Mouse (Mus musculus) heart, embryonic 10.5 days (tissue): ENCODE results near the gene Emx1. TPM values are rescaled to one million over a fixed set of nuclear protein-coding genes. Genes with fewer than 3 reads are reported as not detected.

ENCODE experiments used
- DNase-seq: peaks from one replicate; pipeline ENCODE4 v3.0.0-alpha.2; 2017; ENCODE audit warnings: low spot score
- H3K27ac ChIP-seq: fragments of 300-500 bp; sonication (generic); 2 replicates; pipeline ENCODE4 v1.5.1; 2016; ENCODE audit warnings: mild to moderate bottlenecking
- H3K27me3 ChIP-seq: fragments of 300-500 bp; sonication (generic); 2 replicates; pipeline ENCODE4 v1.6.1; 2016; ENCODE audit warnings: mild to moderate bottlenecking; ENCODE audit not compliant: poor library complexity, insufficient read depth, severe bottlenecking
- H3K36me3 ChIP-seq: fragments of 300-500 bp; sonication (generic); 2 replicates; pipeline ENCODE4 v1.6.1; 2016; ENCODE audit warnings: mild to moderate bottlenecking, moderate library complexity
- H3K4me1 ChIP-seq: fragments of 300-500 bp; sonication (generic); 2 replicates; pipeline ENCODE4 v1.6.1; 2016; ENCODE audit warnings: mild to moderate bottlenecking
- H3K4me3 ChIP-seq: fragments of 300-500 bp; sonication (generic); 2 replicates; pipeline ENCODE4 v1.5.1; 2016; ENCODE audit warnings: mild to moderate bottlenecking, moderate library complexity
- H3K9me3 ChIP-seq: fragments of 300-500 bp; sonication (generic); 2 replicates; pipeline ENCODE4 v1.6.1; 2016; ENCODE audit warnings: mild to moderate bottlenecking, moderate library complexity
- WGBS: fragments of 180-500 bp; shearing (Covaris S2); methylation state at CpG from one replicate; pipeline ENCODE4 v1.1.7; 2016; 5-methylcytosine and 5-hydroxymethylcytosine counted together
- polyA plus RNA-seq: library from polyadenylated mRNA; unstranded; fragments of >200 nt; fragmentation: Nextera tagmentation; extraction: Ambion mirVana; gene quantifications from 2 replicates; pipeline ENCODE4 v1.2.1, GENCODE M21; 2016

The Emx1 gene
- polyA plus RNA-seq, 1 experiment from 2014 or later, result 0.85 TPM

DNA sequence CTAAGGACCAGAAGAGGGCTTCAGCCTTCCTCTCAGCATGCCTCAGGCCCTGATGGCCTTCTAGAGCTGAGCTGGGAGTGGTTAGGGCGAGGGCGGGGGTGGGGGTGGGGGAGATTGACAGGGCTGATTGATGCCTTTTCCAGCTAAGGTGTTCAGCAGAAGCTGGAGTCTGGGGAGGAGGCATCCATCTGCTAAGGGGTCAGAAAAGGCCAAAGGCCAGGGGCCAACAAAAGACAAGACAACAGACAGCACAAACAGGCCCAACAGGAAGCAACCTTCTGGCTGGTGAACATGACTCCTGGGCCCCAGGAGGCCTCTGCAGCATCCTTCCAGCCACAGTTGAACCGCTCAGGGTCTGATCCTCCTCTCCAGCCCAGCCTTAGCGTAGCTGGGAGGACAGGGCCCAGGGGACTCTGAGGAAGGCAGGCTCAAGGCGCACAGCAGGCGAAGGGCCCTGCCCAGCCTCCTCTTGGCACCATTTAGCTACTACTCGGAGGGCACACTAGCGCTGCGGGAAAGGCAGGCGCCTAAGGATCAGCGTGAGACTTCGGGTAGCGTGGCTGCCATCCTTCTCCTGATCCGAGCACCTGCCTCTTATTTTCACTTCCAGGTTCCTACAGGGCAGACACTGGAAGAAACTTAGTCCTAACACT lies 36.4 kb downstream of the Emx1 start:
- Histone ChIP-seq H3K4me1 (peaks cover 41% of the 10 kb centered on the region), H3K27ac (no peak overlapping the region), H3K27me3 (peaks cover 30% of the 10 kb centered on the region; the same call in 1 of the 2 replicates), H3K4me3 (no peak overlapping the region), H3K9me3 (no peaks in the 10 kb centered on the region), H3K36me3 (no peaks in the 10 kb centered on the region)
- 43% methylated on average over 14 of the region's 14 CpGs for WGBS
- no peak for DNase-seq

DNA sequence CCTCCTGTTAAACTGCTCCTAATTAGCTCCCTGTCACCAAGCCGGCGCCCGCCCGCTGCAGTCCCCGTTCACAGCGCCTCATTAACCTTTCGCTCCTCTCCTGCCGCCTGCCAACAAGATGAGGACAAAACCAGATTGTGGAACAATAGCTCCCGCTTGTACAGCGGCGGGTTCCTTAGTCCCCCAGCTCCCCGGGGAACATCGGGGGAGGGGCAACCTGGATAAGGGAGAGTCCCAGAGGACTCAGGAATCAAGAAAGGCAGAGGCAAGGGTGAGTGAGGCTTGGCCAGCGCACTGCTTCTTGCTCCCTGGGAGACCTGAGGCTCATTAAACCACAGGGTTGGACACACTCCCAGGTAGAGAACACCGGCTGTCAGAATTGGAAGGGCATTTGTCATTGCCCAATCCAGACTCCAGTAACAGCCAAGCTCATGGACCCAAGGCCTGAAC lies 37.2 kb downstream of the Emx1 start:
- DNase-seq, result no peak
- peaks cover 34% of the 10 kb centered on the region for H3K4me1 ChIP-seq
- WGBS, result 57% methylated on average over 15 of the region's 15 CpGs
- H3K27ac ChIP-seq, result no peak overlapping the region
- peaks cover 35% of the 10 kb centered on the region; the same call in 1 of the 2 replicates for H3K27me3 ChIP-seq
- no peaks in the 10 kb centered on the region for H3K9me3 ChIP-seq
- H3K4me3 ChIP-seq, result no peak overlapping the region
- no peaks in the 10 kb centered on the region for H3K36me3 ChIP-seq

DNA sequence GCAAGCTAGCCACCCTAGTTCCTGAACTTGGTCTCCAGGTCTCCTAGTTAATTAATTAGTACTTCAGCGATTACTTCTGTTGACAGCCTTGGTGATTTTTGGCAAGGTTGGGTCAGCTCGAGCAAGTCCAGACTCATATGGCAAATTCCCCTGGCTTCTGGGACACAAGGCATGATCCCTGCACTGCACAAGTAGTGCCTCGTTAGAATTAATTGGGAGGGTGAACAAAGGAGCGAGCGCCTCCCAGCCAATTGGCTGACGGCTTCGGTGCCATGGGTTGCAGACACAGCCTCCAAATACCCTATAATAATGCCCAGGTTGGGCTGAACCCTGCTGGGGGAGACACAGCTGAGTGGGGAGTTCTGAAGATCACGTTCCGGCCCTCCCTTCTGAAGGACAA lies 39.3 kb downstream of the Emx1 start:
- no peaks in the 10 kb centered on the region for H3K36me3 ChIP-seq
- H3K27ac ChIP-seq, result no peak overlapping the region
- no peak overlapping the region for H3K4me3 ChIP-seq
- no peaks in the 10 kb centered on the region for H3K9me3 ChIP-seq
- WGBS, result 78% methylated on average over 9 of the region's 9 CpGs
- no peak for DNase-seq
- H3K4me1 ChIP-seq, result peaks cover 17% of the 10 kb centered on the region
- H3K27me3 ChIP-seq, result peaks cover 48% of the 10 kb centered on the region; the same call in 1 of the 2 replicates

DNA sequence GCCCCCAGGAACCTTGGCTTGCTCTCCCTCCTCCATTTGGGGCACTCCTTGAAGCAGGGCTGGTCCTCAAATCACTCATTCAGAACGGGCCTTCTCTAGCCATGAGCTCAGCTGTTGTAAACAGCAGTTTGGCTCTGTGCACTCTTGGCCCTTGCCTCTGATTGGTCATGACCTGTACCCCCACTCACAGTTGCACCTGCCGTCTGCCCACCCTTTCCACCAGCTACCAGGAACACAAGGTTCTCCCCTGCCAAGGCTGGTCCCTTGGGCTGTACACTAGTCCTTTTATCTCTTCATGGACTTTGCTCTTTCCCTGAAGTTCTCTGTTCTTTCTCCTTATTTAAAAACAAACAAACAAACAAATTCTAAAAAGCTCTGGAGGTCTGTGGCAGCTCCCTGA lies 40.3 kb downstream of the Emx1 start:
- no peak overlapping the region for H3K27ac ChIP-seq
- 67% methylated on average over 2 of the region's 2 CpGs for WGBS
- no peaks in the 10 kb centered on the region for H3K36me3 ChIP-seq
- no peak overlapping the region for H3K4me3 ChIP-seq
- peaks cover 58% of the 10 kb centered on the region for H3K27me3 ChIP-seq
- DNase-seq, result no peak
- H3K4me1 ChIP-seq, result peaks cover 20% of the 10 kb centered on the region
- H3K9me3 ChIP-seq, result no peaks in the 10 kb centered on the region

DNA sequence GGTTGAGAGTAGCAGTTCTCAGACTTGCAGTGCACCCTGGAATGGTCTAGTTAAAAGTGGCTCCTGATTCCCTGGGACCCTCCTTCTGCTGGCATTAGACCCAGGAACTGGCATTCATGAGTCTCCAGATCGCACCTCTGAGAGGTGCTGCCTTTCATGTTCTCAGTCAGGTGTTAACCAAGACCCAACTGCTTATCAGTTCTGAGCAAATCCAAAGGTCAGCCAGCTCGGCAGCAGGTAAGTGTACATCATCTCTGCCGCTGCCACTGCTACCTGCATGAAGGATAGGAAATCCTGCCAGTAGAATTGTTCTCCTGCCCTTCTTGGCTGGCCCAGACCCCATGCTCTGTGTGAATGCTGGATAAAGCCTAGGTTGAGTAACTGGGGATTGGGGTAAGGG lies 43.5 kb downstream of the Emx1 start:
- Histone ChIP-seq H3K4me1 (peaks cover 24% of the 10 kb centered on the region), H3K9me3 (no peaks in the 10 kb centered on the region), H3K4me3 (no peak overlapping the region), H3K27ac (no peak overlapping the region), H3K36me3 (no peaks in the 10 kb centered on the region), H3K27me3 (peaks cover 52% of the 10 kb centered on the region)
- 59% methylated on average over 3 of the region's 3 CpGs for WGBS
- no peak for DNase-seq

DNA sequence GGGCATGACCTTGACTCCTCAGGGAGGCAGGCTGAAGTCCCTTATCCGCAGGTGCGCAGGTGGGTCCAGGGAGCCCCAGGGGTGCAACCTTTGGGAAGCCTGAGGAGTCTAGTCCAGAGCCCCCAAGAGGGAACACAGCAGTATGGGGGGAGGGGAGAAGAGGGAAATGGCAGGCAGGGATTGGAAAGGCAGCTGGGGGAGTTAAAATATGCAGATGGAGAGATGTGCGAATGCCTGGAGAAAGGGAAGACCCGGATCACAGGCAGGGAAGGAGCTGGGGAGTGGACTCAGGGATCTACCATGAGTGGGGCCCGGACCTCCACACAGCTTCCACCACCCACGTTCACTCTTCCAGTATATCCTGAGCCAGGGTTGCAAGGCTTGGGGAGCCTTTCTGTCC lies 44.2 kb downstream of the Emx1 start:
- Histone ChIP-seq H3K27ac (no peak overlapping the region), H3K9me3 (no peaks in the 10 kb centered on the region), H3K36me3 (no peaks in the 10 kb centered on the region), H3K27me3 (peaks cover 52% of the 10 kb centered on the region), H3K4me3 (no peak overlapping the region), H3K4me1 (peaks cover 30% of the 10 kb centered on the region)
- 28% methylated on average over 6 of the region's 6 CpGs for WGBS
- no peak for DNase-seq

DNA sequence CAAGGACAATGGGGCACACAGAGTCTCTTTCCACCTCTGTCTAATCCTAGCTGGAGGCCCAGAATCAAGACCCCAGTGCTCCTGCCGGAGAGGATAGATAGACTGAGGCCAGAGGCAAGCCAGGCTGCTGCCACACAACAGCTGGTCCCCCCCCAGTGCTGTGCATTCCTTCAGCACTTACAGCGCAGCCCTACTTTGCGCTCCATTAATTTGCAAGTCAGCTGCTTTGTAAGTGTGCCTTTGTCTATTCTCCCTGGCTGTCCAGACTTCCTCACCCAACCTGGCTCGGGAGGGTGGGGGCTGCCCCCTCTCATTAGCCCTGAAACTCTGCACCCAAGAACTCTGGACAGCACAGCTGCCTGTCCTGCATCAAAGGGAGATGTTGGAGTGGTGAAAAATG lies 44.8 kb downstream of the Emx1 start:
- Histone ChIP-seq H3K4me1 (peaks cover 30% of the 10 kb centered on the region), H3K27ac (no peak overlapping the region), H3K9me3 (no peaks in the 10 kb centered on the region), H3K27me3 (peaks cover 52% of the 10 kb centered on the region), H3K4me3 (no peak overlapping the region), H3K36me3 (no peaks in the 10 kb centered on the region)
- 46% methylated on average over 4 of the region's 4 CpGs for whole genome bisulfite sequencing
- DNase-seq, result no peak

DNA sequence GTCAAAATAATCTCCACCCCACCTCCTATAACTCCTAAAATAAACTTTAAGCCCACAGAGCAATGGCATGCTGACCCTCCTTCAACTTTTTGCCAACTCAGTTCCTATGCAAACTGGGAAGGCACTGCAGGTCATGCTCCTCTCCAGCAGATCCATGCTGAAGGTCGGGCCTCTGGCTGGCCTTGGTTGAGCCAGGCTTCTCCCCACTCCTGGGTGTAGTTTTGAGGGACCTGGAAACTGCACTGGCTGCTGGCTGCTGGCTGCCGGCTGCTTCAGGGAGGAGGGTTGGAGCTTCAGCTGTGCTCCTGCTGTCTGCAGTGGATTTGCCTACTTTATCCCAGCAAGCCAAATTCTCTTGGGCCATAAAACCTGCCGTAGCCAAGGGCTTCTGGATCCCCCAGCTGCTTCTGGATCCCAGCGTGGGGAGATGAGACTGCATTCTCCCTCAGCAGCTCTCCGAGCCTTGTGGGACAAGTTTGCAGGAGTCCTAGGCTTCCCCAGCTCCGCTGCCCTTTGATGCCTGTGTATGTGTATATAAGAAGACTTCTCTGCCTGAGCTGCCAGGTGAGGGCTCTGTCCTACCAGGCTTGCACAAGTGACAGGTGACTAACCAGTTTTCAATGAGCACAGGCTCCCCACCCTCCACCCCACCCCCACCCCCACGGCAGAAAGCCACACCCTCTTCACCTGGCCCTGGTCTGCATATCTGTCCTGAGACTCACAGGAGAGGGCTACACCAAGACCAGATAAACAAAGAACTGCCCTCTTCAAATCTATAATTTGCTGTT lies 45.8 kb downstream of the Emx1 start:
- H3K4me1 ChIP-seq, result peaks cover 30% of the 10 kb centered on the region
- no peak overlapping the region for H3K4me3 ChIP-seq
- no peaks in the 10 kb centered on the region for H3K9me3 ChIP-seq
- H3K36me3 ChIP-seq, result no peaks in the 10 kb centered on the region
- peaks cover 54% of the 10 kb centered on the region for H3K27me3 ChIP-seq
- 35% methylated on average over 7 of the region's 7 CpGs for WGBS
- DNase-seq, result no peak
- H3K27ac ChIP-seq, result no peak overlapping the region

DNA sequence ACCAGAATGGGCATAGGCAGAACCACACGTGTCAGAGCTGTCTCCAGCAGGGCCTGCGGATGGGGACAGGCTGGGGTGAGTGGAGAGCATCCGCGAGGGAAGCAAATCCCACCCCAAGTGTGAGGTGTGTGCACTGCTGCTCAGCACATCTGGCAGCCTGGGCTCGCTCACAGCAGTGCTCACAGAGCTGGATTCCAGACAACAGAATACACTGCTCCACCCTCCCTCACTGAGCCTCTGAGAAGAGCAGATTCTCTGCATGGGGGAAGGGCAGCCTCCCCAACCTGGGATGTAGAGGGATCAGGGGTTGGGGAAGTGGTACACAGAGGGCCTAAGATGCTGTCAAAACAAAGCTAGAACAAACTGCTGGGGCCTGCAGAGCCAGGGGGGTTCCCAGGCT lies 47.6 kb downstream of the Emx1 start:
- no peak for DNase-seq
- Histone ChIP-seq H3K9me3 (no peaks in the 10 kb centered on the region), H3K27ac (peak overlapping the region; percentile 42; the same call in 1 of the 2 replicates), H3K27me3 (peaks cover 53% of the 10 kb centered on the region), H3K4me1 (peaks cover 35% of the 10 kb centered on the region), H3K4me3 (no peak overlapping the region), H3K36me3 (no peaks in the 10 kb centered on the region)
- 43% methylated on average over 5 of the region's 5 CpGs for WGBS

DNA sequence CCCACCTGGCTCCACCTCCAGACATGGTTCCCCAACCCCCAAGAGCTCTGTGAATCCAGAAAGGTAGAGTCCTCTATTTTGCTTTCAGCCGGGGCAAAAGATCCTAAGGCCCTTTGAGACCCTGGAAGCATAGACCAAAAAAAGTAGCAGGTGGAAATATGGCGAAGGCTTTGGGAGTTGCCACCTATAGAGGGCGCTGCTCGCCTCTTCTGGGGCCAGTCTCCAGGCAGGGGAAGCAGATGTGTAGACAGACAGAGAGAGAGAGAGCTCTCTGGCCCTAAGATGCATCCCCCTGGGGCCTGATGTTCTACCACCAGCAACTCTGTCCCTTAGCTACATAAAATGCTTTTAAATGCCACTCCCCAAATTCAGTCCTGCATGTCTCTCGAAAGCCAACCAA lies 49.8 kb downstream of the Emx1 start:
- no peak overlapping the region for H3K4me3 ChIP-seq
- DNase-seq, result no peak
- H3K4me1 ChIP-seq, result peaks cover 28% of the 10 kb centered on the region
- H3K36me3 ChIP-seq, result no peaks in the 10 kb centered on the region
- peaks cover 42% of the 10 kb centered on the region for H3K27me3 ChIP-seq
- WGBS, result 38% methylated on average over 5 of the region's 5 CpGs
- H3K27ac ChIP-seq, result no peak overlapping the region
- no peaks in the 10 kb centered on the region for H3K9me3 ChIP-seq

DNA sequence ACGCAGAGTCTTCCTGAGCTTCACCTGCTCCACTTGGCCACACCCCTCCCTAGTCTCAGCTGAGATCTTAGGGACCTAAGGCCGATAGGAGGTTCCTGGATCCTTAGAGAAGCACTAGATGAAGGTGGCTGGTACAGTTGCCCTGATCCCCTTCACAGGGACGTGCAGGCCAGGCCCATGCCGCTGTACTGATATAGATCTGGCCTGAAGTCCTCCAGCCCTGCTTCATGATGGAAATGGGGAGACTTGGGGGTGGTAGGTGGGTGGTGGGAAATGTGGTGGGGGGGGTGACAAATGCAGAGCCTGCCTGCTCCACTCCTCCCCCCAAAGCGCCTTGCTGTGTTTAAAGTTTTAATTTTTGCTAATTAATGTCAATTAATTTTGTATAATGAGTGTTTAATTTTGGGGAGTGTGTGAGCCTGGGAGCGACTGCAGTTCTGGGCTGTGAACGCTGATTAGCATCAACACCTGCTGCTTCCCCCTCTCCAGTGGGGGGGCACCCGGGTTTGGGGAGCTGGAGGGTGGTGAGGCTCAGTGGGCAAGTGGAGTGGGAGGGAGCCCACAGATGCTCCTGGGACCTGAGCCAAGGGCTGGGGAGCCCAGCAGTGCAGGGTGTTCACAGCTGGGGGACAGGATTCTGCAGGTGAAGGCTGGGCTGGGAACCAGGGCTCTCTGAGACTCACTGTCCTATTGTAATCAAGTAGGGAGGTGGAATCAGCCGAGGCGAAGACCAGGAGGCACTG lies 50.5 kb downstream of the Emx1 start:
- Histone ChIP-seq H3K27ac (no peak overlapping the region), H3K4me3 (no peak overlapping the region), H3K27me3 (peaks cover 34% of the 10 kb centered on the region), H3K4me1 (peaks cover 26% of the 10 kb centered on the region), H3K36me3 (no peaks in the 10 kb centered on the region), H3K9me3 (no peaks in the 10 kb centered on the region)
- DNase-seq, result no peak
- WGBS, result 63% methylated on average over 10 of the region's 10 CpGs

DNA sequence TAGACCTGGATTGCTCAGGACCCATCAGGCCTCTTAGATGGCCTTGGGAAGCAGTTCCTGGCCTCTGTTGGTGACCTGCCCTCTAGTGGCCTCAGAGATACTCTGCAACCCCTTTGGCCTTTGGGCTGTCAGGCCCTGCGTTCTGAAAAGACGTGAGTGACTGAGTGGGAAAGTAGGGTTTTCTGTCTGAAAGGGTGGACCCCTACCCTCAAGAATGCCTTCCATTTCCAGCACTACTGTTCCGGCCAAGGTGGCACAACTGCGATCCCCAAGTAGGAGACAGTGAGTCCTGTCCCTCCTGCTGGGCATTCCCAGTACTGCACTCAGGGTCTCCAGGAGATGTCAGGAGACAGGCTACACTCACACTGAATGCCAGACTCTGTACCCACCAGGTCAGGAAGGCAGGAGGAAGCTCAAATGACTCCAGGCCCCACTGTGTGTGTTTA lies 51.8 kb downstream of the Emx1 start:
- Histone ChIP-seq H3K4me3 (peak overlapping the region; percentile 31; the same call in 1 of the 2 replicates), H3K36me3 (no peaks in the 10 kb centered on the region), H3K27ac (no peak overlapping the region), H3K27me3 (peaks cover 24% of the 10 kb centered on the region), H3K4me1 (peaks cover 26% of the 10 kb centered on the region), H3K9me3 (no peaks in the 10 kb centered on the region)
- DNase-seq, result peak; percentile 78
- 4% methylated on average over 4 of the region's 4 CpGs for WGBS

DNA sequence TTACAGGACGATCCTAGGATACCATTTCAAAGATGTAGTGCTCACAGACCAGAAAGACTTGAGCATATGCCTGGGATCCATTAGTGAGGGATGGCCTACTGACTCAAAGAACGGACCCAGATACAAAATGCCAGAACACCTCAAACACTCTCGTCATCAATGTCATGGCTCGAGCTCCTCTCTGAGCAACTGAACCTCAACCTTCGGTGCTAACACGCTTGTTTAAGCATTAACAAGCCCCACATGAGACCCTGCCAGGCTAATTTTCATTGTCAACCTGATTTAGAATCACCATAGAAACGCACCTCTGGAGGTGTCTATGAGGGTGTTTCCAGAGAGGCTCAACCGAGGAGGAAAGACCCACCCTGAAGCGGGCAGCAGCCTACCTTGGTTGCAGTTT lies 62.6 kb downstream of the Emx1 start:
- no peak for DNase-seq
- Histone ChIP-seq H3K9me3 (no peaks in the 10 kb centered on the region), H3K27ac (no peak overlapping the region), H3K4me3 (no peak overlapping the region), H3K36me3 (peaks cover 5% of the 10 kb centered on the region; the same call in 1 of the 2 replicates), H3K4me1 (peaks cover 23% of the 10 kb centered on the region), H3K27me3 (no peaks in the 10 kb centered on the region)
- 84% methylated on average over 9 of the region's 9 CpGs for WGBS
